Comparison of ENCODE assay signal across 28 mouse cellular contexts in genomic region chr7:107681306-107681705, GRCm38 (mm10). TPM values are rescaled to one million over a fixed set of nuclear protein-coding genes. Genes with fewer than 3 reads are reported as not detected.
"Had no signal": no experiment of that assay in that cellular context is flagged by ENCODE, and none has a peak within 500 bp of the region (broad histone marks: within the 10 kb centered on the region; RNA-seq: fewer than 3 reads in every experiment).

No protein-coding gene starts in this region.

- ATAC-seq: liver, embryonic 12.5 days had no signal

- H3K27ac ChIP-seq: limb, embryonic 10.5 days; limb, embryonic 13.5 days; liver, embryonic 12.5 days; liver, embryonic 15.5 days had no signal

- H3K36me3 ChIP-seq: liver, embryonic 12.5 days; liver, embryonic 15.5 days had no signal

- H3K27me3 ChIP-seq: limb, embryonic 13.5 days; liver, embryonic 12.5 days; liver, embryonic 15.5 days had no signal

- H3K4me1 ChIP-seq: limb, embryonic 13.5 days; liver, embryonic 12.5 days; liver, embryonic 15.5 days had no signal

- H3K4me3 ChIP-seq: limb, embryonic 10.5 days; limb, embryonic 13.5 days; liver, embryonic 12.5 days; liver, embryonic 15.5 days had no signal

- H3K4me2 ChIP-seq: limb, embryonic 13.5 days; liver, embryonic 12.5 days; liver, embryonic 15.5 days; midbrain, embryonic 11.5 days had no signal

- H3K9me3 ChIP-seq: limb, embryonic 10.5 days; limb, embryonic 13.5 days; liver, embryonic 12.5 days; liver, embryonic 15.5 days had no signal

- DNase-seq: kidney, adult 18-20 months; kidney, adult 9 months; kidney, postnatal 14 days; kidney, postnatal 4 days; liver; lung, adult 2 months; lung, postnatal 10 days; lung, postnatal 4 days; midbrain, embryonic 14.5 days; thymus, postnatal 36 days had no signal

- H3K9ac ChIP-seq: limb, embryonic 13.5 days; liver, embryonic 12.5 days; liver, embryonic 15.5 days had no signal

RNA-seq across cellular contexts. Expression of gene 5330417H12Rik, which starts 56.3 kb away (rescaled TPM):
- total RNA-seq: layer of hippocampus, adult 18-20 months; layer of hippocampus, postnatal 14 days; left cerebral cortex, adult 8-10 months; left cerebral cortex, postnatal 14 days; megakaryocyte progenitor cell, adult 5-6 weeks; megakaryocyte-erythroid progenitor cell, adult 5-6 weeks; midbrain, postnatal 0 days had no signal
- polyA plus RNA-seq: kidney, embryonic 16.5 days; limb, embryonic 10.5 days; liver, embryonic 12.5 days; liver, embryonic 15.5 days; lung, adult 2 months; midbrain, embryonic 11.5 days; midbrain, embryonic 14.5 days; midbrain, postnatal 0 days; neural tube, embryonic 11.5 days; neural tube, embryonic 14.5 days; small intestine, adult 2 months; spleen, adult 2 months; urinary bladder, adult 2 months had no signal
